Mouse (Mus musculus): ENCODE results near the gene Tfr2. TPM values are rescaled to one million over a fixed set of nuclear protein-coding genes. Genes with fewer than 3 reads are reported as not detected.

Gene Tfr2
- 14.1 and 14.5 TPM in 2 replicates for polyA plus RNA-seq (2012; rRNA removed)

DNA sequence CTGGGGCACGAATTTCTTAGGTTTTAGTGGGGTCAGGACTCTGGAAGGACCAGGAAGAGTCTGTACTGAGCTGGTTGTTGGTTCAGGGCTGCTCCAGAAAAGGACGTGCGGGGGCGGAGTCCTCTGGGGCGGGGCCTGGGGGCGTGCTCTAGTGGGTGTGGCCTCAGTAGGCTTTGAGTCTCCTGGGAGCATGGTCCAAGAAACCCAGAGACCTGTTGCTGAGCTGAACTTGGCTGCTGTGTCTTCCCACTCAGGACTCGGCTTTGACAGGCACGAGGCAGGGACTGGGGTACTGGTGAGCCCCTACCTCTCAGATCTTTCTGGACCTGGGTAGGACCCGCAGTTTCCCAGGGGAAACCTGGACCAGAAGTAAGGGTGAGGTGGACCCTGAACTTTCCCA is at the start of gene Tfr2:
TSS of gene Tfr2 (plus strand) at position 176 of the 400 bp plus-strand sequence.
- no peak for DNase-seq (ENCODE audit: extremely low spot score in 1 of 2, low spot score in 1 of 2)

DNA sequence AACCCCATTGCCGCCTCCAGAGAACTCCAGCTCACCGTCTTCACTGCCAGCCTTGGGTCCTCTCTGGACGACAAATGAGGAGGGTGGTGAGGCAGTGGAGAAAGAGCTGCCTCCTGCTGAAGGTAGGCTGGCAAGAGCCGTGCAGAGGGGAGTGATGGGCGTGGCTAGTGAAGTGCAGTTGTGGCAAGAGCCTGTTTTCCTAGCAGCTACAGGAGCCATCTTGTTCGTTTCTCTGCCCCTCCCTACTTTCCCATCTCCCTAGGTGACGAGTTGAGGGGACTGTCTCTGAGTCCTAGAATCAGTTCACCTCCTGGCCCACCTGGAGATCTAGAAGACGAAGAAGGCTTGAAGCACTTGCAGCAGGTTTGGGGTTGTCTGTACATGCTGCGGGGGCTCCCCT is 47.8 kb upstream of the Tfr2 start:
- DNase-seq (ENCODE audit: extremely low spot score in 1 of 2, low spot score in 1 of 2), result no peak

DNA sequence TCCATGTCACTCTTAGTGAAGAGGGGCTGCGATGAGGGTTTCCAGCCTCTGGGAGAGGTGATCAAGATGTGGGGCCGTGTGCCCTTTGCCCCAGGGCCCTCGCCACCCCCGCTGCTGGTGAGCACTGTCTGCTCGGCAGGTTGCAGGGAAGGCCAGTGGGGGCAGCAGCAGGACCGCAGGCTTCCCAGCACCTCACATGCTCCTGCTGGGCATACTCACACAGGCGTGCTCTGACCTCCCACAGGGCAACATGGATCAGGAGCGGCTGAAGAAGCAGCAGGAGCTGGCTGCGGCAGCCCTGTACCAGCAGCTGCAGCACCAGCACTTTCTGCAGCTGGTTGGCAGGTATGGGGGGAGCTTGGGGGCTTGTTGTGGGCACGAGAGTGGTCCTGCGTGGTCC is 46.9 kb upstream of the Tfr2 start:
- no peak for DNase-seq (ENCODE audit: extremely low spot score in 1 of 2, low spot score in 1 of 2)

DNA sequence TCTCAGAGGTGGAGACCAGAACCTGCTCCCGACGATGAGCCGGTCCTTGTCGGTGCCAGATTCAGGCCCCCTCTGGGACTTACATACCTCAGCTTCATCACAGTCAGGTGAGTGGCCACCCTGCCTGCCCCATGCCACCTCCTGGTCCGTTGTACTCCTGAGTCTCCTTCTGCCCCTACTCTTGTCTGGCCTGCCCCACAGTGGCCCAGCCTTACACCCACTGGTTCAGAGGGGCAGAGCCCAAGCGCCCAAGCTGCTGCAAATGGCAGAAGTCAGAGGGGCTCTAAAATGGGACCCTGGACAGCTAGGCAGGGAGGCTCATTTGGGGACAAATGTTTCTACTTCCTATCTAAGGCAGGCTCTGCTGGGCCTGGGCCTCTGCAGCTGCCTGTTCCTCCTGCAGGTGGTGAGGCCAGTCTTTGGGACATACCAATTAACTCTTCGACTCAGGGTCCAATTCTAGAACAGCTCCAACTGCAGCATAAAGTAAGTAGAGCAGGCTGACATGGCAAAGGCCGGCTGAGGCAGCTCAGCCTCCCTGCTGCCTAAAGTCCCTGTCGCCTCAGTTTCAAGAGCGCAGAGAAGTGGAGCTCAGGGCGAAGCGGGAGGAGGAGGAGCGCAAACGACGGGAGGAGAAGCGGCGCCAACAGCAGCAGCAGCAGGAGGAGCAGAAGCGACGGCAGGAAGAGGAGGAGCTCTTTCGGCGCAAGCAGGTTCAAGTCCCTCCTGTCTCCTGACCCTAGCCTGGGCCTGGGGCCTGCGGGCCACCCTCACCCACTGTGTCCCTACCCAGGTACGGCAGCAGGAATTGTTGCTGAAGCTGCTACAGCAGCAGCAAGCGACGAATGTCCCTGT is 46.0 kb upstream of the Tfr2 start:
- DNase-seq (ENCODE audit: extremely low spot score in 1 of 2, low spot score in 1 of 2), result no peak

DNA sequence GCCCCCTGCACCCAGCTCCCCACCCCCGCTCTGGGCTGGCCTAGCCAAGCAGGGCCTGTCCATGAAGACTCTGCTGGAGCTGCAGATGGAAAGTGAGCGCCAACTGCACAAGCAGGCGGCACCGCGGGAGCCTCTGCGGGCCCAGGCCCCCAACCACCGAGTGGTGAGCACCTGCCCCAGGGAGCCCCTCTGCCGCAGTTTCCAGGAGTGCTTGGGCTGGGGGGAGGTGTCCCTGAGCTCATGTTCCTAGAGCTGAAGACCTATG is 45.5 kb upstream of the Tfr2 start:
- DNase-seq (ENCODE audit: extremely low spot score in 1 of 2, low spot score in 1 of 2), result no peak

DNA sequence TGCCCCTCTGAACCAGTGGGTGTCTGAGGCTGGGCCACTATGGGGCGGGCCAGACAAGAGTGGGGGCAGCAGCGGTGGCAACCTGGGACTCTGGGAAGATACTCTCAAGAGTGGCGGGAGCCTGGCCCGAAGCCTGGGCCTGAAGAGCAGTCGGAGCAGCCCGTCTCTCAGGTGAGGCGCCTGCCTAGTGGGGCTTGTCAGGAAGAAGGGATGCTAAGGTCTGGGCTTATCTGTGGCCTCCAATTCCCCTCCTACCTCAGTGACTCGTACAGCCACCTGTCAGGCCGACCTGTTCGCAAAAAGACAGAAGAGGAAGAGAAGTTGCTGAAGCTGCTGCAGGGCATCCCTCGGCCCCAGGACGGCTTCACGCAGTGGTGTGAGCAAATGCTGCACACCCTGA is 45.0 kb upstream of the Tfr2 start:
- DNase-seq (ENCODE audit: extremely low spot score in 1 of 2, low spot score in 1 of 2), result no peak

DNA sequence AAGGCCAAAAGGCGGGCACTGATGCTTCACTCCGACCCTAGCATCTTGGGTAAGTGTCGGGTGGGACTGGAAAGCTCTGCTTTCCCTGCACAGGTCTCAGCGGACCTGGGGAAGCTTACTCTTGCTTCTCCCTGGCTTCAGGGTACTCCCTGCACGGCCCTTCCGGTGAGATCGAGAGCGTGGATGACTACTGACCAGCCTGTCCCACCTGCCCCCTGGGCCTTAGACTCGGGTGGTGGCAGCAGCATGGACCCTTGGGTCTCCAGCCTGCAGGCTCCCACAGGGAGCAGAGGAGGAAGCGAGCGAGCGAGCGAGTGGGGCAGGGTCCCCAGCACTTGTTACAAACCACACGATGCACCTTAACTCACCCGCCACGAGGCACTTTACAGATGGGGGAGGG is 44.1 kb upstream of the Tfr2 start:
- no peak for DNase-seq (ENCODE audit: extremely low spot score in 1 of 2, low spot score in 1 of 2)

DNA sequence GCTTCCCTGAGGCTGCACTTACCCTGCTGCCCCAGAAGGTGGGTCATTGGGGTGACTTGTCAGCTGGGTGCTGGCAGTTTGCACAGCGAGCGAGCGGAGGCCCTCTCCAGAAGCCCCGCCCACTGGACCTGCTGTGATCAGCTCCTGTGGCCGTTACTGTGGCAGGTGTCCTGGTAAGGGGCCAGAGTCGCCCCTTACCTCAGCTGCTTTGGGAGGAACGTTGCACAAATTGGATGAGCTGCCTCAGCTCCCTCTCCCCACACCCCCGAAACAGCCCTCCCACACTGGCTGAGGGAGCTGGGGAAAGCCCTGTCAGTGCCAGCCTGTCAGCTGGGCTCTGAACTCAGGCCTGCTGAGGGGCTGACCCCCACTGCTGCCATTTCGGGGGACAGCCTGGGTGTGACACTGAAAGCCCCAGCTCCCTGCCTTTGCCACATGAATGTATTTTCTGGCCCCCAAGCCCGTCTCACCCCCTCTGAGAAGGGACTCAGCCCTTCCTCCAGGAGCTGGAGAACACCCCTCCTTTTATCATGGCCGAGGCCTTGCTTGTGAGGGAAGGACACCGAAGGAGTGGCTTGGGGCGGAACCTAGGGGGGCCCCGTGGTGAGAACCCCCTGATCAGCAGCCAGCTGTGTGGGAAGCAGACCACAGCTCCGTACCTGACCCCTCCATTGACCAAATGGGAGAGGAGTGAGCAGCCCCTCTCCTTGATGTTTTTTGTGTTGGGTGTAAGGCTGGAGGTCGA is 43.3 kb upstream of the Tfr2 start:
- DNase-seq (ENCODE audit: extremely low spot score in 1 of 2, low spot score in 1 of 2), result peak in 1 of 2 experiments; percentile 51

DNA sequence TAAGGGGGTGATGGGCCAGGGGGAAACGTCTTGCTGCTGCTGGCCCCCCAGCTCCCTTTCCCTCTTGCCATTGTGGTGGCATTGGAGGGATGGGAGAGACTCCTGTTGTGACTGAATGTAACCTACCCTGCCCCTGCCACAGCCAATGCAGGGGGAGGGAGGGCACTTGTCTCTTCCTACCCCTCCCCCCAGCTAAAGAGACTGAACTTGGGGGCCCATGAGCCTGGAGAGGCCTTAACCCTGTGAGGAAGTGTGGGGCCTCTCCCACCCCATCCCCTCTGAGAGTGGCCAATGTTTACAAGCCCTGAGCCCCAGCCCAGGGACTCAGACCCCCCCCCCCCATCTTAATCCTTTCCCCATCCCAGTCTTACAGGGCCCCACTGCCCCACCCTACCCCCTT is 42.2 kb upstream of the Tfr2 start:
- no peak for DNase-seq (ENCODE audit: extremely low spot score in 1 of 2, low spot score in 1 of 2)

DNA sequence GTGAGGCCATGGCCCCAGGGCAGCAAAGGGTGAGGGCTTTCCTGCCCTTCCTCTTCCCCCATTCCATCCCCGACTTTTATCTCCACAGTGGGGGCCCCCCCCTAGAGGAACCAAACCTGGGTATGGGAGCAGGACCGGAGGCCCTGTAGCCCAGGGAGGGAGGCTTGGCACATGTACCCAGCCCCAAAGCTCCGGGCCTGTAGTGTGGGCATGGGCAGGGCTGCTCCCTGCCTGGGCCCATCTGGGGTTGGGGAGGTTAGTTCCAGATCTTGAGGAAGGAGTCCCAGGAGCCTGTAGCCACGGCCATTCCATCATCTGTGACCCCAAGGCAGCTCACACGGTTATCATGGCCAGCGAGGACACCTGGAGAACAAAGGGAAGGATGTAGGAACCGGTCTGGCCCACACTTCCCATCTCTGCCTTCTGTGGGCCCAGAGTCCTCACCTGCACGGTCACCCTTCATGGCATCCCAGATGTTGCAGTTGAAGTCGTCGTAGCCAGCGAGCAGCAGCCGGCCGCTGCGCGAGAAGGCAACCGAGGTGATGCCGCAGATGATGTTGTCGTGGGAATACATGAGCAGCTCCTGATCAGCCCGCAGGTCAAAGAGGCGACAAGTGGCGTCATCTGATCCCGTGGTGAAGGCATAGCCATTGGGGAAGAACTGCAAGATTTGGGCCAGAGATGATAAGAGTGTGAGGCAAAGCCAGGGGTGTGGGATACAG is 41.2 kb upstream of the Tfr2 start:
- DNase-seq (ENCODE audit: extremely low spot score in 1 of 2, low spot score in 1 of 2), result no peak

DNA sequence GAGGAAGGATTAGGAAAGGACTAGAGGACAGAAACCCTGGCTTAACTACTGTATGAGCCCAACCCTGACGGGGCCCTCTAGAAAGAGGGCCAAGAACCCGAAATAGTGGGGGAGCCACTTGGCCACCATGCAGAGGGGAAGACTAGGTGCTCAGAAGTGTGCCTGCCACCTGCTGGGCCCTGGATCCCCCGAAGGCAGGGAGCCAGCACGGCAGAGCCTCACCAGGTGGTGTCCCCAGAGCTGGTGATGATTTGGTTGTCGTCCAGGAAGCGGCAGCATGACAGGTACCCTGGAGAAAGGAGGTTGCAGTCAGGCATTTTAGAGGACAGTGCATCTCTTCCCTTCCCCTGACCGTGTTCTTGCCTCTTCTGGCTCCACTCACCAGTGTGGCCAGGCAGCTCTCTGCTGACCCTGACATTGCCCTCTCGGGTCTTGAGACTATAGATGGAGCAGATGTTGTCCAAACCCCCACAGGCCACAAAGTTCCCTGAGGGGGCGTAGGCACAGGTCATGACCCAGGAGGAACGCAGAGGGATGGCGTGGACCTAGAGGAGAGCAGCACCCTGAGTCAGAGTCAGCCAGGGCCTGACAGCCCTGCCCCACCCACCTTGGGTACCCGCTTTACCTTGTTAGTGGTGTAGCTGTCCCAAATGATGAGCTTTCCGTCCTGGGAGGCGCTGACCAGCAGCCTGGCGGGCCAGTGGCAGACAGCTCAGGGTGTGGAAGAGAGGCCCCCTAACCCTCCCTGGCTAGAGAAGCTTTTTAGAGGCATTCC is 40.2 kb upstream of the Tfr2 start:
- DNase-seq (ENCODE audit: extremely low spot score in 1 of 2, low spot score in 1 of 2), result no peak

DNA sequence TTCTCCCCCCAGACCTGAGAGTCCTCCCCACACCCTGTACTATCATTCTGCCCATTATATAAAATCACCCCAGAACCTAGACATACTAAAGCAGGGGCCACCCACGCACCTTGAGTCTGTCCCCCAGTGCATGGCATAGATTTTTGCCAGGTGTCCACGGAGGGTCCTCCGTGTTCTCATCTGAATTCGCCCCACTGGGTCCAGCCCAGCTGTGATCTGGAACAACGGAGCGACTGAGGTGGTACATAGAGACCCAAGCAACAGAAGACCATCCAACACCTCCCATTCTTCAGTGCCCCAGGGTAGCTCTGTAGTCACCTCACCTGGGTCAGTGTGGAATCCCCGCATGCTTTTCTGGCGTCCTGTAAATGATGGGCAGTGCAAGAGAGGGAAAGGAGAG is 39.6 kb upstream of the Tfr2 start:
- no peak for DNase-seq (ENCODE audit: extremely low spot score in 1 of 2, low spot score in 1 of 2)

DNA sequence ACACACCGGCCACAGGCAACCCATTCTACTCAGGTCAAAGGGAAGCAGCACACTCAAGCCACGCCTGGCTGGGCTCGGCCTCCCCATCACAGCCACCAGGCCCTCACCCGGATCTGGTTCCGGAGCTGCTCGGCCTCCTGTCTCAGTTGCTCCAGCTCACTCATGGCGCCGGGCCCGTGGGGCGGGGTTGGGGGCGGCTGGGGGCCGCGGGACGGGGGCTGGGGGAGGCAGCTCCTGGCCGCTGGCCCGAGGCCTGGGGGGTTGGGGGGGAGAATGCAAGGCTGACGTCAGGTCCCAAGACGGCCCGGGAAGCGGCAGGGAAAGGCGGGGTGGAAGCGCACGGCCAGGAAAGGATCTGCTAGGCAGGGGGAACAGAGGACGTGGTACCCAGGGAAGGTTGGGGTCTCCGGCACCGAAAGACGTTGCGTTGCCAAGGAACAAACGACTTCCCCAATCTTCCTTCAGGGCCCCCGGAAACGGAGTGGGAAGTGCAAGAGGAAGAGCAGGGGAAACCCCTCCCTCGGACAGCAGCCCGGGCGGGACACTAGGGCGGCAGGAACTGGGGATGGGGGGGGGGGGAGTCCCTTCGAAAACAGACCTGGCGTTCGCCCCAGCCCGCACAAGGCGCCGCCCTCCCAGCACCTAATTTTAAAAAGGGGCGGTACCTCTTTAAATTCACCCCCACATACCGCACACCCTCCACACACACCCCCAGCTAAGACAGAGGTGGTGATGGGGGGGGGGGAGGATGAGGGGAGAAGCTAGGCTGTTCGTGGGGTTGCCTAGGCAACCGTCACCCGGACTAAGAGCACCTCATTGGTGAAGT is 38.8 kb upstream of the Tfr2 start:
- peak; percentile 73 to 84 for DNase-seq (ENCODE audit: extremely low spot score in 1 of 2, low spot score in 1 of 2)

DNA sequence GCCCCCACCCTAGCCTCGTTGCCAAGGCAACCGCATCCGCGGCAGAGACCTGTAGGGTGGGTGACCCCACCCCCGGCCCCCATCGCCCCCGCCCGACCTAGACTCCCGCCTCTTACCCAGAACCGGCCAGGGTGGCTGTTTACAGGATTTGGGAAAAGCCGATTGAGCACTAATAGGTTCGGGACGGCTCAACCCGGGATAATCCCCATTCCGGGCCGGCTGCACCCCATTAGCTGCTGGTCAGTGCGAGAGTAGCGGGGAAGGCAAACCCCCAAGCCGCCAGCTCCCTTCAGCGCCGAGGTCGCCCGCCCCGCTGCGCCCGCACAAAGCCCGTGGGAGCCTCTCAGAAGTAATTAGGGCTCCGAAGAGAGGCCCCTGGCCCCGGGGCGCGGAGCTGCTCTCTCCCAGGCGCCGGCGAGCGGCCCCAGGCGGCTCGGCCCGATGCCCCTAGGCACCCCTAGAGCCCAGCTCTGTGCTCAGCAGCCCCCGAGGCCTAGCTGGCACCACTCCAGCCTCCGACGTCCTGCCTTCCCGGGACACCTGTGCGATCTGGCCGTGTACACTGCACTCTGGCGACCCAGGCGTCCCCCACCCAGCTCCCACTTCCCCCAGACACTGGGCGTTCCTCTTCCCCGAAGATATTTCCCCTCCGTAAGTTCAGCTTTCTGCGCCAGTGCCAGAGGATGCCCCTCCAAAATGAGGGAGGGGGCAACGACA is 38.1 kb upstream of the Tfr2 start:
- no peak for DNase-seq (ENCODE audit: extremely low spot score in 1 of 2, low spot score in 1 of 2)

DNA sequence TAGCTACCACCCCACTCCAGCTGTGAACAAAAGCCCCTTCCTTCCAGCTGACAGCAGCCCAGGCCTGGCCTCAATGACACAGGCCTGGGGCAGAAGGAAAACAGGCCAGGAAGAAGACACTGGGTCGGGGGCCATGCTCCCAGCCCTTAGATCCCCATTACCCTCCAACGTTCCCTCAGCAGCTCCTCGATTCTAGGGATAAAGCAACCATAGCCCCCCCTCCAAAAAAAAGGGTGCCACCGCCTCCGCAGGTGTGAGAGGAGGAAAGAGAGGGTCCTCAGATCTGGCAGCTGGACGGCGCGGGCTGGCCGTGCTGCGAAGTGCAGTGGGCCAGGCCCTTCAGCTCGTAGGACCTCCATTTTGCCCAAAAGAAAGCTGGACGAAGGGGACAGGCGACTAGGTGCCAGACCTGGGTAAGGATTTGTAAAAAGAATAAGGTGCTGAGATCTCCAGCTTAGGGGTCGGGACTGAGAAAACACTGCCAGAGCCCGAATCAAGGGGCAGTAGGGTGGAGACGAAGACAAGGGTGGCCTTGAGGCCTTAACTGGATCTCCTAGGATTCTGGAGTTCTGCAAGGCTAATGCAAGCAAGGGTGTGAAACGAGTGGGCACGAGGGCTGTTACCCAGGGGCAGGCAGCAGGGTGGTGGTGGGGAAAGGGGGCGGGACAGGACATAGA is 37.4 kb upstream of the Tfr2 start:
- DNase-seq (ENCODE audit: extremely low spot score in 1 of 2, low spot score in 1 of 2), result no peak

DNA sequence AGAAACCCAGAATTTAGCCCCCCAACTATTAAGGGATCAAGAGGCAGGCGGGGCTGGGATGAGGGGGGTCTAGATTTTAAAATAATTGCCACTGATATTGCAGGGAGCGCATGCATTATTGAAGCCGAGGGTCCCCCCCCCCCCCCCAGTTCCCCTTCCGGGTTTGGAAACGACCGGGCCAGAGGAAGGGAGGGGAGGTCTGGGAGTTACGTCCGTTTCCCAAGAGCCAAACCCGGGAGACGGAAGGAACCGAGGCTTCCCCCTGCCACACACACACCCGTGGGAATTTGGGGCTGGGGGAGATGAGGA is 36.9 kb upstream of the Tfr2 start:
- no peak for DNase-seq (ENCODE audit: extremely low spot score in 1 of 2, low spot score in 1 of 2)

DNA sequence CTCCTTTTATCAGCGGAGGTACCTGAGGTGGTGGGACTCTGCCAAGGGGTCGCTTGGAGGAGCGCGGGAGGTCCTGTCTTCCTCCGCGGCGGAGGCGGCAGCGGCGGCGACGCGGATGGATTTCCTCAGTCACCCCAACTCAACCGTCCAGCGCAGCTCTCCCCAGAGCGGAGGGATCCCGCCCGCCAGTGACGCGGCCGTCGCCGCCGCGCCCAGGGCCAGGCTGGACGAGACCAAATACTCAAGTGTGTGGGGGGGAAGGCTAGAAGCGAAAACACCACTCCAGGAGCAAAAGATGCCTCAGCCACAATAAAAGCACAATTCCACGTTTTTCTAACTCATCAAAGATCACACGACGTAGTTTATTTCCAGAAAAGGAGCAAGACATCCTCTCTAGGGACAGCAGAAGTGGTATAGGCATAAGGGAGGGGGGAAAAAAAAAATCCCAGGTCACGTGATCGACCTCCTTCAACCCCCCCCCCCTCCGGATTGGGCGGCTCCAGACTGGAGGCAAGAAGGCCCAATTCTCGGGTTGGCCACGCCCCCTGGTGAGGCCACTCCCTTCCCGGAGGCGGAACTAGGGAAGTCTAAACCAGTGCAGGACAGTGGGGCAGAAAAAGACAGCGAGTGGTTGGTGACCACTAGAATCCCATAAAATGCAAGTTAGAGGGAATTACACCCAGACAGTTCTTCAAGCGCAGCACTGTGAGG is 36.4 kb upstream of the Tfr2 start, which contains the start of the genes Epo and Gnb2:
TSS of gene Epo (minus strand) at position 126 of the 711 bp plus-strand sequence.
TSS of gene Gnb2 (minus strand) at position 394 of the 711 bp plus-strand sequence.
- peak; percentile 97 to 98 for DNase-seq (ENCODE audit: extremely low spot score in 1 of 2, low spot score in 1 of 2)

DNA sequence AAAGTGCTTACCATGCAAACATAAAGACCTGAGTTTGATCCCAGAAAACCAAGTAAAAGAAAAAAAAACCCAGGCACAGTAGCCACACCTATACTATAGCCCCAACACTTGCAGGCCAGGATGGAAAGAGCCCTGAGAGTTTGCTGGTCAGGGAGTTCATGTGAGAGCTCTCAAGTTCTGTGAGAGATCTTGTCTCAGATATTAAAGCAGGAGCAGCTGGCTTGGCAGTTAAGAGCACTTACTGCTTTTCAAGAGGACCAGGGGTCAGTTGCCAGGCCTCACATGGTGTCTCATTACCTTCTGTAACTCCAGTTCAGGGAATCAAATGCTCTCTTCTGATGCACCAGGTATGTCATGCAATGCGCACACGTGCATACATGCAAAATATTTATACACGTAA is 34.9 kb upstream of the Tfr2 start:
- no peak for DNase-seq (ENCODE audit: extremely low spot score in 1 of 2, low spot score in 1 of 2)

Measured in frontal cortex, adult 2 months (tissue).